Mouse (Mus musculus): ENCODE measurements around the gene Sema4a.
A peak's percentile ranks its signal among the peaks of the same experiment; 100 is the strongest.

The Sema4a gene

GRCm38 (mm10) chr3:88486043-88486442, 25.1 kb upstream of the Sema4a start:
- no peak for DNase-seq (ENCODE audit: low spot score)

GRCm38 (mm10) chr3:88484597-88485316, 23.8 kb upstream of the Sema4a start:
- DNase-seq (ENCODE audit: low spot score): no peak

- DNase-seq (ENCODE audit: low spot score): peak; percentile 75
Observed at GRCm38 (mm10) chr3:88483621-88484020, 22.6 kb upstream of the Sema4a start.

- DNase-seq (ENCODE audit: low spot score): no peak
Observed at GRCm38 (mm10) chr3:88483141-88483540, 22.2 kb upstream of the Sema4a start.

- DNase-seq (ENCODE audit: low spot score): no peak
Observed at GRCm38 (mm10) chr3:88482336-88482735, 21.4 kb upstream of the Sema4a start.

GRCm38 (mm10) chr3:88481372-88482040, 20.5 kb upstream of the Sema4a start:
- DNase-seq (ENCODE audit: low spot score): no peak

GRCm38 (mm10) chr3:88480679-88481078, 19.7 kb upstream of the Sema4a start:
- DNase-seq (ENCODE audit: low spot score): no peak

- DNase-seq (ENCODE audit: low spot score): no peak
Observed at GRCm38 (mm10) chr3:88479828-88480227, 18.8 kb upstream of the Sema4a start.

GRCm38 (mm10) chr3:88479163-88479562, 18.2 kb upstream of the Sema4a start:
- DNase-seq (ENCODE audit: low spot score): no peak

- DNase-seq (ENCODE audit: low spot score): peak; percentile 76
Observed at GRCm38 (mm10) chr3:88477735-88478134, 16.8 kb upstream of the Sema4a start.

GRCm38 (mm10) chr3:88476403-88476802, 15.4 kb upstream of the Sema4a start:
- no peak for DNase-seq (ENCODE audit: low spot score)

- DNase-seq (ENCODE audit: low spot score): no peak
Observed at GRCm38 (mm10) chr3:88473571-88473970, 12.6 kb upstream of the Sema4a start.

- DNase-seq (ENCODE audit: low spot score): no peak
Observed at GRCm38 (mm10) chr3:88473020-88473419, 12.0 kb upstream of the Sema4a start.

- no peak for DNase-seq (ENCODE audit: low spot score)
Observed at GRCm38 (mm10) chr3:88470943-88471479, 10.0 kb upstream of the Sema4a start.

- DNase-seq (ENCODE audit: low spot score): no peak
Observed at GRCm38 (mm10) chr3:88469466-88469865, 8.5 kb upstream of the Sema4a start.

- peak; percentile 94 for DNase-seq (ENCODE audit: low spot score)
Observed at GRCm38 (mm10) chr3:88467116-88467824, 6.3 kb upstream of the Sema4a start.

GRCm38 (mm10) chr3:88465127-88465526, 4.1 kb upstream of the Sema4a start:
- DNase-seq (ENCODE audit: low spot score): no peak

GRCm38 (mm10) chr3:88464425-88464824, 3.4 kb upstream of the Sema4a start:
- DNase-seq (ENCODE audit: low spot score): no peak

- DNase-seq (ENCODE audit: low spot score): no peak
Observed at GRCm38 (mm10) chr3:88460029-88460428, 953 bp downstream of the Sema4a start.

GRCm38 (mm10) chr3:88458778-88459219, 2.2 kb downstream of the Sema4a start:
- no peak for DNase-seq (ENCODE audit: low spot score)

- DNase-seq (ENCODE audit: low spot score): no peak
Observed at GRCm38 (mm10) chr3:88456746-88457532, 4.0 kb downstream of the Sema4a start.

- DNase-seq (ENCODE audit: low spot score): no peak
Observed at GRCm38 (mm10) chr3:88456313-88456712, 4.7 kb downstream of the Sema4a start.

Data from ovary, postnatal 14 days (tissue).